Mouse (Mus musculus) liver, embryonic 13.5 days (tissue): ENCODE results near the gene Ripply1. TPM values are rescaled to one million over a fixed set of nuclear protein-coding genes. Genes with fewer than 3 reads are reported as not detected.
"Not testable (repeated sequence)": the region's sequence is repeated elsewhere in the genome, so short reads cannot be mapped to it uniquely, and the experiment has no call there.

Source experiments
- ATAC-seq: fragments of 200-750 bp; cut with Nextera tagmentation; 2 replicates; pipeline ENCODE4 v1.8.0; 2017; ENCODE audit warnings: low read depth, mild to moderate bottlenecking, moderate number of reproducible peaks, moderate library complexity
- DNase-seq: peaks from one replicate; pipeline ENCODE4 v3.0.0; 2022
- H3K27ac ChIP-seq: fragments of 300-500 bp; sonication (generic); 2 replicates; pipeline ENCODE4 v1.5.1; 2015; ENCODE audit warnings: moderate library complexity, mild to moderate bottlenecking, inconsistent platforms
- H3K27me3 ChIP-seq: fragments of 300-500 bp; sonication (generic); 2 replicates; pipeline ENCODE4 v1.6.1; 2015; ENCODE audit warnings: mild to moderate bottlenecking, inconsistent platforms
- H3K36me3 ChIP-seq: fragments of 300-500 bp; sonication (generic); 2 replicates; pipeline ENCODE4 v1.6.1; 2015; ENCODE audit warnings: mild to moderate bottlenecking, inconsistent platforms
- H3K4me1 ChIP-seq: fragments of 300-500 bp; sonication (generic); replicated peaks from 2 replicates; pipeline ENCODE4 v1.6.1; 2015; ENCODE audit warnings: inconsistent platforms
- H3K4me2 ChIP-seq: fragments of 300-500 bp; sonication (generic); 2 replicates; pipeline ENCODE4 v1.6.1; 2015; ENCODE audit warnings: inconsistent platforms, mild to moderate bottlenecking, moderate library complexity
- H3K4me3 ChIP-seq: fragments of 300-500 bp; sonication (generic); replicated peaks from 2 replicates; pipeline ENCODE4 v1.5.1; 2015; ENCODE audit warnings: mild to moderate bottlenecking, inconsistent platforms
- H3K9ac ChIP-seq: fragments of 300-500 bp; sonication (generic); 2 replicates; pipeline ENCODE4 v1.6.1; 2015; ENCODE audit warnings: mild to moderate bottlenecking, inconsistent platforms
- H3K9me3 ChIP-seq: fragments of 300-500 bp; sonication (generic); replicated peaks from 2 replicates; pipeline ENCODE4 v1.6.1; 2016; ENCODE audit warnings: inconsistent platforms
- WGBS: fragments of 180-500 bp; shearing (Covaris S2); methylation state at CpG from one replicate; pipeline ENCODE4 v1.1.7; 2015; ENCODE audit not compliant: insufficient replicate concordance; 5-methylcytosine and 5-hydroxymethylcytosine counted together
- polyA plus RNA-seq: library from polyadenylated mRNA; unstranded; fragments of >200 nt; fragmentation: Nextera tagmentation; extraction: Ambion mirVana; gene quantifications from 2 replicates; pipeline ENCODE4 v1.2.1, GENCODE M21; 2015

The Ripply1 gene
- polyA plus RNA-seq, 1 experiment from 2014 or later, result not detected

- no peaks in the 10 kb centered on the region for H3K9me3 ChIP-seq
- H3K4me2 ChIP-seq, result no peak overlapping the region
- ATAC-seq (no peak), DNase-seq (no peak)
- WGBS, result 67% methylated on average over 5 of the region's 5 CpGs
- no peaks in the 10 kb centered on the region for H3K27me3 ChIP-seq
- H3K27ac ChIP-seq, result no peak overlapping the region
- H3K9ac ChIP-seq, result no peak overlapping the region
- no peaks in the 10 kb centered on the region for H3K36me3 ChIP-seq
- no peak overlapping the region for H3K4me3 ChIP-seq
- peaks cover 33% of the 10 kb centered on the region for H3K4me1 ChIP-seq
Observed at GRCm38 (mm10) chrX:139779401-139779800, 2.8 kb downstream of the Ripply1 start.

DNA sequence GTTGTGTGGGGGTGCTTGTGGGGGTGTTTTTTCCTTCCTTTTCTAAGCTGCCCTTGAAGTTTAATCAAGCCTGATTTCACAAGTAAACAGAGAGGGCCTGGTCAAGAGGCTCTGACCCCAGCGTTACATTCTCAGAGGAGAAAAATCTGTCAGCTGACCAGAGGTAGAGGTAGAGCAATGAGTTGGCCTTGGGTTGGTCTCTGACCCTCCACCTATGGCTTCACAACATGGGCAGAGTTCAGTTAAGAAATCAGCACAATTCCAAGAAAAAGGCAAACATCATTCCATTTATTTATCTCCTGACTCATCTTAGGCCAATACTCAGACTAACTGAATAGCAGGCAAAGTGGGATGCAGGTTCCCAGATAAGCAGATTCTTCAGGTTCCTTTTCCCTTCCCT, 3.3 kb downstream of the Ripply1 start:
- Histone ChIP-seq H3K9me3 (no peaks in the 10 kb centered on the region), H3K27me3 (no peaks in the 10 kb centered on the region), H3K36me3 (no peaks in the 10 kb centered on the region), H3K27ac (no peak overlapping the region), H3K9ac (no peak overlapping the region), H3K4me2 (no peak overlapping the region), H3K4me1 (peaks cover 34% of the 10 kb centered on the region), H3K4me3 (no peak overlapping the region)
- DNase-seq (no peak), ATAC-seq (no peak)
- 59% methylated on average over 1 of the region's 1 CpGs for WGBS

DNA sequence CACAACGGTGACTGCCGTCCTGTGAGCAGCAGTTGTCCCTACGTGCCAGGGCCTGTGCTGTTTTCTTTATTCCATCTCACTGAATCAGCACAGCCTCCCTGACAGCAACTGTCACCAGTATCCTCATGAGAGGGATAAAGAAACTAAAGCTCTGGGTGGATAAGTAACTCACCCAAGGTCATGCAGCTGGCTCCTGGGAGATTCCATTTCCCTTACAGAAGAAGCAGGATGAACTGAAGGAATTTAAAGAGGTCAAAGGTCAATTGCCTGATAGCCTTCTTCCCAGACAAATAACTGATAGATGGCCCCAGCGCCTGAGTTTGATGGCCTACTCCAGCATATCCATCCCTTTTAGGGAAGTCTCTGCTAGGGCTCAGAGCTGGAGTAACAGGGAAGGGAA, 4.8 kb downstream of the Ripply1 start:
- Histone ChIP-seq H3K27ac (no peak overlapping the region), H3K4me2 (no peak overlapping the region), H3K4me1 (peaks cover 30% of the 10 kb centered on the region), H3K4me3 (no peak overlapping the region), H3K36me3 (no peaks in the 10 kb centered on the region), H3K9ac (no peak overlapping the region), H3K27me3 (no peaks in the 10 kb centered on the region), H3K9me3 (no peaks in the 10 kb centered on the region)
- no peak for ATAC-seq
- no peak for DNase-seq
- 64% methylated on average over 4 of the region's 4 CpGs for WGBS

DNA sequence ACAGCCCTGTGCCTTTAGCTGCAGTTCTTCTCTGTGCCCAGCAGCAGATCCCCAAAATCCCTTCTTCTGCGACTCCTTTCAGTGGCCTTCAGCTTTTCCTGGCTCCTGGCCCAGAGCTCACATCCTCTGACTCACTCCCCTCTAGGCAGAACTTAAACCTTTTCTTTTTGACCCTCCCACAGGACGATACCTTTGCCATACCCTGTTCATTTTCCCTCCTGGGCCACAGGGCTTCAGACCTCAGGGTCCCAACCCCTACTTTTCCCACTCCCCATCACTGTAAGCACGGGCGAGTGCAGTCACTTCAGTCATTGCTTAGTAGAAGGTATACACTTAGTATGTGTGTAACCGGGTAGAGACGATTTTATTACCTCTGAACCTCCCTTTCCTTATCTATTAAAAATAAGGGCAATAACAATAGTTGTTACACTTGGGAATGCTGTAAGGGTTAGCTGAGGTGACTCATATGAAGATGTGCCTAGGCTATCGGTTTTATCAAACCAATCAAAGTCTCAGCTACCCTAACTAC, 7.0 kb downstream of the Ripply1 start:
- Histone ChIP-seq H3K4me3 (no peak overlapping the region), H3K9me3 (no peaks in the 10 kb centered on the region), H3K36me3 (no peaks in the 10 kb centered on the region), H3K9ac (no peak overlapping the region), H3K4me2 (no peak overlapping the region), H3K4me1 (peaks cover 11% of the 10 kb centered on the region; the same call in 1 of the 2 replicates), H3K27ac (no peak overlapping the region), H3K27me3 (no peaks in the 10 kb centered on the region)
- 60% methylated on average over 7 of the region's 7 CpGs for WGBS
- ATAC-seq (0 out of 2 replicates have a peak, but pooled peaks have one; percentile 3), DNase-seq (no peak)

- H3K4me3 ChIP-seq, result no peak overlapping the region
- no peak overlapping the region for H3K27ac ChIP-seq
- 22% methylated on average over 18 of the region's 18 CpGs for WGBS
- peak; percentile 72 for ATAC-seq
- H3K4me1 ChIP-seq, result peaks cover 9% of the 10 kb centered on the region; the same call in 1 of the 2 replicates
- H3K4me2 ChIP-seq, result peak overlapping the region; percentile 43
- H3K9me3 ChIP-seq, result no peaks in the 10 kb centered on the region
- H3K27me3 ChIP-seq, result no peaks in the 10 kb centered on the region
- no peak overlapping the region for H3K9ac ChIP-seq
- H3K36me3 ChIP-seq, result no peaks in the 10 kb centered on the region
- DNase-seq, result peak; percentile 33
Observed at GRCm38 (mm10) chrX:139774309-139775083, 7.7 kb downstream of the Ripply1 start.

DNA sequence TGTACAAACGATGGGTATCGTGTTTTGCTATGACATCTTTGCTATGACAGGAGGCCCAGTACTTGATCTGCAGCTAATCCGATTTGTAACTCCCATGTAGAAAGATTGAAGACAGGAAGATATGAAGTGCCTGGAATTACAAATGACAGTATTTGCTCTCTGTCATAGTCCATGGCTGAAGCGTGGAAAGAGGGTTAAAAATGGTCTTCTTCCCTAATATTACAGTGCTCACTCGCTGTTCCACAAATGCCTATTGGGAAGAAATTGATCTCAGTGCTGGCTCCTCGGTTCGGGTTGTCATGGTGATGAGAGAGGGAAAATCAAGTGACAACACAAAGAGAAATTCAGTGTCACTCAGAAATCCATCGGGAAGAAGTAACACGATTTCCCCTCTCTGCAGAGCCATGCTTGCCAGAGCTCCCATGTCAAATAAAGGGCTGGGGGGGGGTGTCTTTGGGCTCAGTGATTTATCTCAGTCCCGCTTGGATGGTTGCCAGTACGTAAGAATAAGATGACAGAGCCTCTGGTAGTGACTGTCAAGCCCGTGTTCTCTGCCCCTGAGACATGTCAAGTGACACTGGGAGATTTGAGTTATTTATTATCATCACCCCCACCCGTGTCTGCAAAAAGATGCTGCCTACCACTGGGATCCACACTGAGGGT, 12.0 kb downstream of the Ripply1 start:
- DNase-seq (no peak), ATAC-seq (no peak)
- 65% methylated on average over 13 of the region's 13 CpGs for WGBS
- H3K4me1 ChIP-seq, result peaks cover 7% of the 10 kb centered on the region; the same call in 1 of the 2 replicates
- no peaks in the 10 kb centered on the region for H3K27me3 ChIP-seq
- H3K4me3 ChIP-seq, result no peak overlapping the region
- H3K4me2 ChIP-seq, result no peak overlapping the region
- no peak overlapping the region for H3K9ac ChIP-seq
- no peaks in the 10 kb centered on the region for H3K9me3 ChIP-seq
- no peaks in the 10 kb centered on the region for H3K36me3 ChIP-seq
- H3K27ac ChIP-seq, result no peak overlapping the region

DNA sequence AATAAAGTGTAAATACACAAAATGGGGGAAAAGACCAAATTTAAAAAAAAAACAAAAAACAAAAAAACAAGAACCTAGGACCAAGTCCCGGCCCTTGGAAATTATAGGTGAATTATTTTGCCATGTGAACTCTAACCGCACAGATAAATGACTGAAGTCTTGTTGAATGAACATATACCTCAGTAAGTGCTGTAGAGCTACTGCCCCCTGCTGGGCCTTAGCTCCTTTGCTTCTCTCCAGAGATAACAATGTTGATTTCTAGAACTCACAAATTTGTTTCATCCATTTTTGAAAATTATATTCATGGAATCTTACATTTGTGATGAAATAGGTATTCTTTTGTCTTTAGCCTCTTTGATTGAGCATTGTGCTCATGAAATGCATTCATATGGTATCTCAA, 19.6 kb downstream of the Ripply1 start:
- DNase-seq (no peak), ATAC-seq (no peak)
- no peaks in the 10 kb centered on the region for H3K27me3 ChIP-seq
- no peak overlapping the region for H3K4me3 ChIP-seq
- no peaks in the 10 kb centered on the region for H3K36me3 ChIP-seq
- no peak overlapping the region for H3K4me2 ChIP-seq
- H3K27ac ChIP-seq, result no peak overlapping the region
- no peaks in the 10 kb centered on the region for H3K9me3 ChIP-seq
- 40% methylated on average over 2 of the region's 2 CpGs for WGBS
- no peaks in the 10 kb centered on the region for H3K4me1 ChIP-seq
- no peak overlapping the region for H3K9ac ChIP-seq

DNA sequence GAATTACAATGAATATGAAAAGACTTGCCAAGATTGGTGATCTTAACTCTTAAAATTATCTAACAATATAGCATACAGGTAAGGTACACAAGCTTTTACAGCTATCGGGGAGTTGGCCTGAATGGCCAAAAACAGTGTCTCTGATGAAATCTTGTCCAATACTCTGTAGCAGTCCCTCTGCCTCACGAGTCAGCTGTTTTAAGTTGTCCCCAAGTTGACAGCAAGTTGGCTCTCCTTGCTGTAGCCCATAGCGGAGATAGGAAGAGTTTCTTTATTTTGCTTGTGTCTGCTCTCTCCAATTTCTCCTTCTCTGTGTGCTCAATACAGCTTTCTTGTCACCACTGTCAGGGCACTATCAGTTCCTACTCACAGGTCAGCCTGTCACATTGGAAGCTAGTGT, 23.5 kb downstream of the Ripply1 start:
- DNase-seq, H3K9ac ChIP-seq, H3K9me3 ChIP-seq, H3K36me3 ChIP-seq, ATAC-seq, H3K4me1 ChIP-seq, H3K4me2 ChIP-seq, H3K27me3 ChIP-seq, H3K4me3 ChIP-seq, H3K27ac ChIP-seq: not testable (repeated sequence)
- WGBS, result 62% methylated on average over 3 of the region's 3 CpGs

- H3K27ac ChIP-seq, result no peak overlapping the region
- H3K27me3 ChIP-seq, result no peaks in the 10 kb centered on the region
- no peak overlapping the region for H3K9ac ChIP-seq
- H3K36me3 ChIP-seq, result no peaks in the 10 kb centered on the region
- peak; percentile 3 for DNase-seq
- 0% methylated on average over 1 of the region's 1 CpGs for WGBS
- H3K4me2 ChIP-seq, result no peak overlapping the region
- H3K4me3 ChIP-seq, result no peak overlapping the region
- H3K9me3 ChIP-seq, result no peaks in the 10 kb centered on the region
- no peak for ATAC-seq
- H3K4me1 ChIP-seq, result no peaks in the 10 kb centered on the region
Observed at GRCm38 (mm10) chrX:139751855-139752254, 30.3 kb downstream of the Ripply1 start.

- Histone ChIP-seq H3K27ac (no peak overlapping the region), H3K4me3 (no peak overlapping the region), H3K4me2 (no peak overlapping the region), H3K36me3 (no peaks in the 10 kb centered on the region), H3K9me3 (no peaks in the 10 kb centered on the region), H3K9ac (no peak overlapping the region), H3K27me3 (no peaks in the 10 kb centered on the region), H3K4me1 (no peaks in the 10 kb centered on the region)
- DNase-seq (no peak), ATAC-seq (no peak)
- 77% methylated on average over 5 of the region's 5 CpGs for WGBS
Observed at GRCm38 (mm10) chrX:139737066-139737465, 45.1 kb downstream of the Ripply1 start.

GRCm38 (mm10) chrX:139730541-139730940, 51.6 kb downstream of the Ripply1 start:
- Histone ChIP-seq H3K4me1 (no peaks in the 10 kb centered on the region), H3K9me3 (no peaks in the 10 kb centered on the region), H3K27me3 (no peaks in the 10 kb centered on the region), H3K4me3 (no peak overlapping the region), H3K27ac (no peak overlapping the region), H3K4me2 (no peak overlapping the region), H3K36me3 (no peaks in the 10 kb centered on the region), H3K9ac (no peak overlapping the region)
- no peak for DNase-seq
- ATAC-seq, result no peak
- 77% methylated on average over 3 of the region's 3 CpGs for WGBS
